Mouse (Mus musculus) retina, embryonic 14.5 days (tissue): ENCODE measurements around the gene Usp5.

ENCODE experiments used
- DNase-seq: peaks from one replicate; pipeline ENCODE4 v3.0.0-alpha.2; 2015; ENCODE audit warnings: low spot score

The Usp5 gene

GRCm38 (mm10) chr6:124787722-124788121 is 41.6 kb downstream of the Usp5 start:
- DNase-seq, result no peak

GRCm38 (mm10) chr6:124786756-124787420 is 42.4 kb downstream of the Usp5 start:
- DNase-seq, result no peak

- peak; percentile 49 for DNase-seq
These were observed 46.8 kb downstream of the Usp5 start for GRCm38 (mm10) chr6:124782436-124782835.

DNA sequence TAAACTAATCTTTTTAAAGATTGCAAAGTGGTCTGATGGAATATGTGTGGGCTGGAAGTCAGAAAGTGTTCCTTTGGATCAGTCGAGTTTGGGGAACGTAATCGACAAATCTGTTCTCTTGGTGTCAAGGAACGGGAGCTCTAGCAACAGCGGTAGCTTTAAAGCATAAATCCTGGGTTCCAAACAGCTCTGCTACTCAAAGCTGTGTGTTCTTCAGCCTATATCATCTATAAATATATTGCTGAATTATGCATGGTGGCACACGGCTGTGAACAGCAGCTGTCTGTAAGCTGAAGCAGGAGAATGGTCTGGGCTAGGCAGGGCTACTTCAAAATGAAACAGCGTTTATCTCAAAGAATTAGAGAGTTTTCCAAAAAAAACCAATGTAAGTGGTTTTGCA is 48.4 kb downstream of the Usp5 start:
- DNase-seq, result no peak

DNA sequence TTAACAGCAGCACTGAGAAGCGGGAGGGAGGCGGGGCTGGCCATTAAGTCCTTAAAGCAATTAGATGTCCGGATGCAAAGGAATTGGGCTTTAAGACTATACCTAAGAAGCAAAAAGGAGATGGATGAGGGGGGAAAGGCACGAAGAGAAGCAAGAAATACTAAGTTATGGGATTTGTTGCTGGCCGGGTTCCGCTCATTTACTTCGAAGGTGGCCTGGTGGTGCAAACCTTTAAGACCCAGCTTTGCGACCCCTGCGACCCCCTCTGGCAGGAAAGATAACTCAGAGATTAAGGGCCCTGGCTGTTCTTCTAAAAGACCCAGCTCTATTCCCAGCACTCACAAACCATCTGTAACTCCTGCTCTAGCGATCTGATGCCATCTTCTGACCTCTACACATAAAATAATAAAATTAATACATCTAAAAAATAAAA is 49.3 kb downstream of the Usp5 start:
- no peak for DNase-seq

DNA sequence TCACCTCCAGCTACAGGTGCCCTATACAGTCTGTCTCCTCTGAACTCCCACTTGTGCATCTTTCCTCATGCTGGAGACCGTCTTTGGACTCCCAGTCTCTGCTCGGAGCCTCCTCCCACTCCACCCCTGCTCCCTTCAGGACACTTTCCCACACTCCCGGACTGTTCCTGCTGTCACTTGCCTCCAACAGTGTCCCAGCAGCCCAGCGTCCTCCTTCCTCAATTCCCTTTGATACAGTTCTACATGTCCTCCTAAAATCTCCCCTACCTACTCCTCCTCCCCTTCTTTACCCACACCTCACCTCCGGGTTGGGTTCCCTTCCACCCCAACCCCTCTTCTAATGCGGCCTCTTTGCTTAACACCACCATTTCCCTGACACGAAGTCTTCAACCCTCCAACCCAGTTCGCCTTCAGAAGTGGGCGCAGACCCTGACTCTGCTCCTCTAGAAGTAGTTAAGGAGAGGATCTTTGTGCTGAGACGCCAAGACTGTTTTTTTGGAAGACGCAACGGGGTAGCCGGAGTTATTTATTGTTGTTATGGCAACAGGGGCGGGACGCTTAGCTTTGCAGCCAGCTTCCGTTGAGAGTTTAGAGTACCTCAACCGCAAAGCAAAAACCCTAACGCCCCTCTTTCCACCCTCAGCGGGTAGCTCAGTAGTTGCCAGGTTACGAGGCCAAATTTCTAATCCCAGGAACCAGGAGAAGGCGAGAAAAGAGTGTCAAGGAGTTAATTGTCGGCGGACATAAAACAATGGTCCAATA is 49.9 kb downstream of the Usp5 start, which contains the start of gene Lrrc23:
TSS of gene Lrrc23 (minus strand) at position 506 of the 762 bp plus-strand sequence.
- peak; percentile 83 for DNase-seq

GRCm38 (mm10) chr6:124770511-124770910 is 58.8 kb downstream of the Usp5 start:
- no peak for DNase-seq

DNA sequence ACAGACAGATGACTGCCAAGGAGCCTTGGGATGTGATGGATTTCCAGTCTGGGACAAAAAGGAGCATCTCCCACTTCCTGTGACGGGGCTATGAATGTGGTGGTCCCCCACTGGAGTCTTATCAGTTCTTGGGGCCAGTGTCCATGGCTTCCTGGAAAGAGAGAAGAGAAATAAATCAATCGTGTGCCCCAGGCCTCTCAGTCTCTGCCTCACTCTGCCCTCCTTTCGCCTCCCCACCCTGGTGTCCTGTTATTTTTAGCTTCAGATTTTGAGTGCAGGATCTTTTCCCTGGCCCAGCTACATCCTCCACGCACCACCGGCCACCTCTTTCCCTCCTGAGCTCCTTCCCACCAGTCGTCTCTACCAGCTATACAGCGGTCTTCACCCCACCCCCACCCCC is 59.3 kb downstream of the Usp5 start:
- DNase-seq, result no peak

DNA sequence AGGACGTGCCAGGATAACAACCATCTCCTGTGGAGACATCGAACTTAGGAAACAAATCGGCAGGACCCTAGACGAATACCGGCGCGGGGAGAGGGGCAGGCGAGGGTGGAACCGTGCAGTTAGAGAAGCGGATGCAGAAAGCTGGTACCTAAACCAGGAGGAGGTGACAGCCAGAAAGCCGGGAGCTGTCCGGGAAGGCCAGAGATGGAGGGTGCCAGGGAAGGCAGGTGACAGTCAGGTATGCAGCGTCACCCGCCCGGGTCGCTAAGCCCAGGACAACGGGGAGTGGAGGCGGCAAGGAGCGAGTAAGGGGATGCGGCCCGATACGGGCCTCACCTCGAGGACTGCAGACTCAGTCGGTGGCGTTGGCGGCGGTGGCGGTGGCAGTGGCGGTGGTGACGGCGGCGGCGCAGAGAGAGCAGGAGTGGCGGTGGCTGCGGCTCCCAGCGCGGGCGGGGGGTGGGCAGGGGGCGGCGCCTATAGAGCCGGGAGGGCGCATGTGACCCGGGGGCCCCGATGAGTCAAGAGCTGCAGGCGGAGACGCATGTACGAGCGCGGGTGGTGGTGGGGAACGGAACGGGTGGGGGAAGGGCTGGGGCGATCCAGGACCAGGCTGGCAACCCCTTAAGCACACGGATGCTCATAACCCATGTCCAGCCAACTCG is 60.1 kb downstream of the Usp5 start, which contains the start of gene Eno2:
TSS of gene Eno2 (minus strand) at position 573 of the 665 bp plus-strand sequence.
- peak; percentile 71 for DNase-seq

- DNase-seq, result peak; percentile 30
These were observed 60.6 kb downstream of the Usp5 start for GRCm38 (mm10) chr6:124768704-124769044.

GRCm38 (mm10) chr6:124767920-124768703 is 61.2 kb downstream of the Usp5 start:
- DNase-seq, result peak; percentile 67

DNA sequence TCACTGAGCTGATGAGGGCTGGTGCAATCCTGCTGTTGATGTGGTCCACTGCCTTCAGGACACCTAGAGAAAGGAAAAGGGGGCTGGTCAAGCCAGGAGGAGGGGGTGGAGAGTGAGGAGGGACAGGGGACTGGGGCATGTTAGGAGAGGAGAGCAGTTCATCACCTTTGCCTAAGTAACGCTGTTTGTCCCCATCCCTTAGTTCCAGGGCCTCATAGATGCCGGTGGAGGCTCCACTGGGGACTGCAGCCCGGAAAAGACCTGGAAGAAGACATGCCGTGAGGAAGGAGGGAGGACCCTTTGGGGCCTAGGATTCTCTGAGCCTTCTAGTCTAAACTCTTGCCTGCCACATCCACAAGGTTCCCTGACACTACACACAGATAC is 61.8 kb downstream of the Usp5 start:
- DNase-seq, result no peak

GRCm38 (mm10) chr6:124765951-124766350 is 63.3 kb downstream of the Usp5 start:
- no peak for DNase-seq
